Comparison of ENCODE assay signal across 29 mouse cellular contexts in genomic region chr3:101278396-101278795, GRCm38 (mm10). TPM values are rescaled to one million over a fixed set of nuclear protein-coding genes. Genes with fewer than 3 reads are reported as not detected.
"Had no signal": no experiment of that assay in that cellular context is flagged by ENCODE, and none has a peak within 500 bp of the region (broad histone marks: within the 10 kb centered on the region; RNA-seq: fewer than 3 reads in every experiment).

No protein-coding gene starts in this region.

- H3K36me3 ChIP-seq: heart, embryonic 13.5 days; heart, embryonic 15.5 days; hindbrain, embryonic 13.5 days; hindbrain, embryonic 15.5 days; intestine, embryonic 15.5 days; limb, embryonic 13.5 days; limb, embryonic 15.5 days had no signal

- H3K27me3 ChIP-seq: heart, embryonic 13.5 days; heart, embryonic 15.5 days; hindbrain, embryonic 13.5 days; hindbrain, embryonic 15.5 days; intestine, embryonic 15.5 days; limb, embryonic 13.5 days; limb, embryonic 15.5 days had no signal

- H3K4me3 ChIP-seq: heart, adult 2 months; heart, embryonic 13.5 days; heart, embryonic 15.5 days; hindbrain, embryonic 13.5 days; hindbrain, embryonic 15.5 days; intestine, embryonic 15.5 days; layer of hippocampus, adult 2 months; limb, embryonic 13.5 days; limb, embryonic 15.5 days had no signal

- H3K27ac ChIP-seq: heart, adult 2 months; heart, embryonic 13.5 days; heart, embryonic 15.5 days; hindbrain, embryonic 13.5 days; hindbrain, embryonic 15.5 days; hindbrain, postnatal 0 days; intestine, embryonic 15.5 days; layer of hippocampus, adult 2 months; limb, embryonic 13.5 days; limb, embryonic 15.5 days had no signal

- DNase-seq: gastrocnemius, postnatal 14 days; heart, postnatal 14 days; heart, postnatal 36 days; kidney, adult 18-20 months; kidney, adult 8-10 months; kidney, postnatal 10 days; kidney, postnatal 25 days; kidney, postnatal 4 days; left cerebral cortex, postnatal 4 days had no signal

RNA-seq across cellular contexts. Expression of gene Cd2, which starts 9.3 kb away (rescaled TPM):
- total RNA-seq: gastrocnemius, adult 18-20 months; gastrocnemius, adult 8-10 months; hindbrain, postnatal 0 days; layer of hippocampus, adult 2 months; layer of hippocampus, postnatal 10 days; layer of hippocampus, postnatal 25 days; left cerebral cortex, postnatal 10 days; left cerebral cortex, postnatal 25 days had no signal
- polyA plus RNA-seq: heart, embryonic 13.5 days; heart, postnatal 0 days; hindbrain, embryonic 13.5 days; hindbrain, embryonic 15.5 days; hindbrain, postnatal 0 days; intestine, postnatal 0 days; kidney, embryonic 14.5 days; limb, embryonic 11.5 days; limb, embryonic 13.5 days; limb, embryonic 15.5 days had no signal
